Mouse (Mus musculus) adrenal gland, postnatal 10 days (tissue): ENCODE measurements around the gene Gal. TPM values are rescaled to one million over a fixed set of nuclear protein-coding genes. Genes with fewer than 3 reads are reported as not detected.

Source experiments
- DNase-seq: peaks from one replicate; pipeline ENCODE4 v3.0.0; 2021; ENCODE audit warnings: mixed read lengths
- long read RNA-seq, 2 experiments: library from polyadenylated mRNA; stranded (forward); transcript quantifications; one replicate each; pipeline ENCODE4 v2.0.0; 2021
- total RNA-seq, 2 experiments: library from RNA; stranded (reverse); gene quantifications; 2 replicates each; pipeline ENCODE4 v1.2.3; 2021

Gene Gal
- 10 to 100 TPM; 15.8 to 18.0 TPM for total RNA-seq
- long read RNA-seq, experiment 1, transcript Gal-202 (6 exons, 788 nt) = major isoform, 26 of 28 reads
- long read RNA-seq, experiment 1, partial matches to known transcripts = 0 of 28 reads
- long read RNA-seq, experiment 1, other reads (novel, unspliced or antisense) = 1 of 28 reads
- long read RNA-seq, experiment 2, transcript Gal-202 (6 exons, 788 nt) = major isoform, 19 of 20 reads
- long read RNA-seq, experiment 2, partial matches to known transcripts = 0 of 20 reads
- long read RNA-seq, experiment 2, other reads (novel, unspliced or antisense) = 1 of 20 reads

DNA sequence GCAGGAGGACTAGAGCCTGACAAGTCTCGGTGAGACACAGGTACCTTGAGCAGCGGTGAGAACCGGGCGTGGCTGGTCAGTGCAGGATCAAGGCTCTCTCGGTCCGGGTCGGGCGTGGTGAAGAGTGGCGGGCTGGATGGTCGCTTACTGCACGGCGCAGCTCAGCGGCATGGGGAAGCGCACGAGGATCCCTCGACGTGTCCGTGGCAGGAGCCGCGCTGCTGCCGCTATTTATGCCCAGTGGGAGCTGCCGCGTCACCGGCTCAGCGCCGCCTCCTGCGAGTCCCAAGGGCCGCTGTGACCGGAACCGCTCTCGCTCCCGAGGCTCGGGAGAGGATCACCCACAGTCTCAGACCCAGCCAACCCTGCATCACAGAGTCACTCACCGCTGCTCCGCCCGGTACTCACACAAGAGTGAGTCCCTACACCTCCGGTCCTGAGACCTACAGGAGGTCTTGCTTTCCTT, at the start of gene Gal:
Gene Gal (minus strand): TSS at position 277 of the 466 bp plus-strand sequence.
- peak; percentile 60 for DNase-seq

DNA sequence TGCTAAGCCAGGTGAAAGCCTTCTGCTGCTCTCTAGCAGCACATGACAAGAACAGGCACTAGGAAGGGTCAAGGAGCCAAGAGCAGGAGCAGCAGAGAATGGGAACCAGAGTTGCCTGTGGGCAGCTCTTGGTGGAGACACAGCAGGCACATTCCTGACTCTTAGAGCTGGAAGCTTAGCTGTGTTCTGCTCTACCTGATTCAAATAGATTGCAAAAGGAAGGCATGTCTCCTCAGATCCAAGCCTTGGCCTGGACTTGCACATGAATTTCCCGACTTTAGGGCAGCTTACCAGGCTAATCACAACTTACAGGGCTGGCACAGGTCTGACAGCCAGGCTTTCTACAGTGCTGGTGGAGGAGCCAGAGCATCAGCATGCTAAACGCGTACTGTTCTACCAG, 45.6 kb upstream of the Gal start:
- DNase-seq = no peak

DNA sequence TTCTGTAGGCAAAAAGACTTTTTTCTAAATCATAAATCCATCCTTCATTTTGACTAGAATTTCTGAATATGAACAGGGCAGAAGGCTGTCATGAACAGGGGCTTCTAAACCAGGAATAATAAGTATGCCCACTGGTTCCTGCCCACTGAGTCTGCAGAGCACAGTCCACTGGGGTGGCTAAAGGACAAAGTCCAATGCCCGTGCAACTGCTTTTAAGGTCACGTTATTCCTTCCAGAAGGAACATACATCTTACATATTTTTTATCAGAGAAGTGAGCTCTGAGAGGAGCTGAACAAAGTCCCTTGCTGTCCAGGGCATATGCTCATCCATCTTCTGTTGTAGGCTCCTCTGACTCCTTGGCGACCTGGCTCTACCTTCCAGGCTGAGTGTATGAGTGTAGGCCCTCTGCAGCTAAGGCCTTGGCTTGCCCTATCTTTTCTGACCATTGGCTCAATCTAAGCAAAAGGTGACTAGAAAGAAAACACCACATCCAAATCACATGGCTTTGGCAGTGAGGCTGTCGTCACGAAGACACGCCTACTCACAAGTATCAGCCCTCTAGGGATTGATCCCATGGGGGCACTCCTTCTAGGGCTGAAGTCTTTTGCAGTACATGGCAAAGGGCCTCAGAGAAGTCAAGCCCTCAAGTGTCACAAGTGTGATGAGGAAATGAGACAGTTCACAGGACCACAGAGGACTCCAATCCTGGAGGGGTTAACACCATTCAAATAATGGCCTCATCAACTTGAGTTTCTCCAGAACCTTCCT, 44.2 kb upstream of the Gal start:
- DNase-seq = peak; percentile 74

DNA sequence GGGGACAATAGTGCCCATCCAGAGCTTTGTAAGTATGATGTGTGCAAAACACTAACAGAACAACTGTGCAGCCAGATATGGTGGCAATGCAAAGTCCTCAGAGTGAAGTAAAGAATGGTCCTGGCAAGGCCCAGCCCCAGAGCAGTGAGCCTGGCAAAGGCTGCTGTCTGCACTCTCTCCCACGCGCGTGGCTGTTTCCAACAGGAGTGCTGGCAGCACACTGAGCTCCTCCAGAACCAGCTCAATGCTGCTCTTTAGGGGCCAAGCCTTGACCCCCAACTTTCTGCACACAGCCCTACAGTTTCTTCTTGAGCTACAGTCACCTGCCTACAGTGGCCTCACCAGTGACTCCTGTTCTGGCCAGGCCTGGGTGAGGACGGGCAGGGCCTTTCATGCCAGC, 43.4 kb upstream of the Gal start:
- no peak for DNase-seq

DNA sequence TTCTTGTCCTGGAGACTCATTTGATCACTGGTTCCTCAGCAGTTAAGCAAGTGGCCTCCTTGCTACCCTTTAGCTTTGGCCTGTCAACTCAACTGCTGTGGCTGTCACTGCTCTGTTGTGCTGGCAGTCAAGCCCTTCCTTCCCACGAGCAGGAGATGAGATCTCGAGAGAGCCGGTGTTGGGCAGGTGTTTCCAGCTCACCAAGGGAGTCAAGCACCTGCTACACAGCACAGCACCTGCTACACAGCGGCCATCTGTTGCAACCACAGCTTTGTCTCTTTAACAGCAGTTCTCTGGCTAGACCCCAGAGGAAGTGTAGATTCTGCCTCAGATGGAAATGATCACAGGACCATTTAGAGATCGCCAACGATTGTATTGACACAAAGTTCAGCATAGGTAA, 37.3 kb upstream of the Gal start:
- no peak for DNase-seq

DNA sequence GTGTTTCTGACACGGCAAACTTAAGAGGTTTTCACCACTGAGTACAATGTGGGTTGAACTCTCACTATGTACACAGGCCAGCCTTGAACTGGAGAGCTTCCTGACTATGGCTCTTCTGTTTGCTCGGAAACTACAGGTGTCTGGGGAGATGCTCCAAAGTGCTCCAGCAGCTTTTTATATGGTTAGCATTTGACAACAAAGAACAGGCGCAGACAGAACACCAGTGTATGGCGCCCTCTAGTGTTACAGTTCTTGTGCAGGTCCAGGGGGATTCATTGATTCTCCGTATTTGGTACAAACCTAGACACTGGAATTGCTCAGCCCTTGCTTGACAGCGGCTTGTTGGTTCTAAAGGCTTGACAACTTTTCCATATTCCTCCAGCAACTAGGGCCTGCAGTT, 36.8 kb upstream of the Gal start:
- DNase-seq = peak; percentile 75

DNA sequence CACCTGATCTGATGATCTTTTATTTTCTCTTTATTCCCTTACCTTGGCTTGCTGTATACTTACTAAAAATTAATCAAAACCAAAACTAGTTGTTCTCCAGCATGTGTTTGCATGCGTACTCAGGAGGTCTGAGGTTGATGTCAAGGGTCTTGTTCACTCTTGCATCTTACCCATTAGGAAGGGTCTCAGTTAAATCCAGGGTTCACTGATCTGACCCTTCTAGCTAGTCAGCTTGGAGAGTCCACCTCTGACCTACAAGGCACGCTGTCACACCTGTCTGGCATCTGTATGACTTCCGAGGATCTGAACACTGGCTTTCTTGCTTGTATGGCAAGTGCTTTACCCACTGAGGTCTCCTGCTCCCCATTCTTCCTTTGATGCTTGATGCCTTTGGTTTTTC, 36.4 kb upstream of the Gal start:
- DNase-seq = no peak

DNA sequence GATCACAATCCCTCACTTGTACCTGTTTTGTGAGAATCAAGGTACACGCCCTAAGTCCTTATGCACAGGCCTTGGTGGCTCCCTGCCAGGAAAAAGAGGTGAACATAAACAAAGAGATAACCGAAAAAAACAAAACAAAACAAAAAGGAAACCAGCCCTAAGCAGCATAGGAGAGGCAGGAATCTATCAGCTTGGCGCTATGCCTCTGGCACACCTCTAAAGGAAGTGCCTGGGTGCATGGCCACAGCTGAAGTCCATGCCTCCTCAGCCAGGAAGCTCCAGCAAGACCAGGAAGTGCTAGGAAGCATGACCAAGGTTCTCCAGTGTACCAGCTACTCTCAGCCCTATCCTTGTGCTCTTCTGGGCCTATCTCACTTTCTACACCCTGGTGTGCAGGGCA, 34.9 kb upstream of the Gal start:
- no peak for DNase-seq

DNA sequence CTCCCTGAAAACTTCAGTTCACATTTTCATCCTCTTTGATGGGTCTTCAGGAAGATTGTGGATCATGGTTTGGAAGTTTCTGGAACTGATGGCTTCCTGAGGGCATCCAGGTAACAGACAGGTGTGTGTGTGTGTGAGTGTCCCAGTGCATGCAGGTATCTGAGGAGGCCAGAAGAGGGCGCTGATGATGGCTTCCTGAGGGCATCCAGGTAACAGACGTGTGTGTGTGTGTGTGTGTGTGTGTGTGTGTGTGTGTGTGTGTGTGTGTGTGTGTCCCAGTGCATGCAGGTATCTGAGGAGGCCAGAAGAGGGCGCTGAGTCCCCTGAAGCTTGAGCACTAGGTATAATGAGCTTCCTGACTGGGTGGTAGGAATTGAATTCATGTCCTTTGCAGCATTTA, 33.0 kb upstream of the Gal start:
- DNase-seq = no peak

DNA sequence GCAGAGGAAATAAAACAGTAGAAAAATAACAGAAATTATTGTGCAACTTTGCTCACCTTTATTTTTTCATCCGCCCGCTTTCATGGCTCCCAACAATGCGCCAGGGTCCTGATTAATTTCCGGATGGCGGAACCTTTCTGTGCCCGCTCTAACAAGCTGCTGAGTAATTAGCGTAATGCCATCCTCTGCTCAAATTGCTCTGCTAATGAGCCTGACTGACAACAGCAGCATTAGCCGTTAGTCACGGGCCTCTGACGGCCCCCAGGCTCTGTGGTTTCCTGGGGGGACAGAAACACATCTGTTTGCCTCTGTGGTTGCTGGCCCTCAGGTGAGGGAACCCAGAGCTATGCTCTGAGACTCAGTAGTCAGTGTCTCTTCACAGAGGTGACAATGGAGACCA, 26.7 kb upstream of the Gal start:
- no peak for DNase-seq

DNA sequence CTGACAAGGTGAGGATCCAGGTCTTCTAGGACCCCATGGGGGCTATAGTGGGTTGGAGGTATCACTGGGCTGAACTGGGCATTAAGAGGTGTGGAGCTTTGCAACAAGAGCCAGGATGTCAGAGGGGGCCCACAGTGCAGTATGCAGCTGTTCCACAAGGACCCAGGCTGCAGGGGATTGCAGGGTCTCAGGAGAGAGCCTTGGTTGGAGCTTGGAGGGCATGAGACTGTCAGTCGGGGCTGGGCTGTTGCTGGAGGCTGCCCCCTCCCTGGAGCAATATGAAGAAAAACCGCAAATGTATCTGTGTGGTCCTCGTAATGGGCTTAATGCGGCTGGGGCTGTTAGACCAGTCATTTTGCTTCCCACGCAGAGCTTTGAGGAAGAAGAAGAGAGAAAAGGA, 26.3 kb upstream of the Gal start:
- DNase-seq = no peak

DNA sequence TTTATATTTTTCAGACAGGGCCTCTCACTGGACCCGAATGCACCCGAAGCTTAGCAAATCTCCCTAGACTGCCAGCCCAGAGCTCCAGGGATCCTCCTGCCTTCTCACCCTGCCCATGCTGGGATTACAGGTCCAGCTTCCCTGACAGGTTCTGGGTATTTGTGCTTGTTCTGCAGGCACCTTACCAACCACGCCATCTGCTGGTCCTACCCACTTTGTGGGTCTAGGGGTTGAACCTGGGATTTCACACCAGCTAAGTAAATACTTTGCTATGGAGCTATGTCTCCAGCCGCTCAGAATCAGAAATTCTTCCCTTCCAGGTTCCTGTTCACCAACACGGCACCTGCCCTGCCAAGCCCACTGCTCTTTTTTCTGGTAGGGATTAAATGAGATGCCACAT, 23.6 kb upstream of the Gal start:
- no peak for DNase-seq

DNA sequence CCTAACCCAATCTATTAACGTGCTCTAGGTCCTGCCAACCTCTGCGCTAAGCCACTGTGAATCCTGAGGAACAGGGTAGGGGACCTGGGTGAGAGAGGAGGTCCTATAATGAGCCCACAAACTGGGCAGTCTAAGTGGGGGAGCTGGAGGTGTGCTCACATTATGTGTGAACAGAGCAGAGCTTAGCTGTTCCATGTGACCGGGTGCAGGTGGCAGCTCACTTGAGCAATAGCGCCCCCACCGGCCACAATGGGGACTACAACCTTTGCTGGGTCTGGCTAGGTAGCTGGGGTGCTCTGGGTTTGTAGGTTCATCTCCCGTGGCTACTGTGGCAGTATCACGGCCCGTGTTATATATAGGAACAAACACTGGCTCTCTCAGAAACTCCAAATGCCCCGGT, 22.5 kb upstream of the Gal start:
- peak; percentile 59 for DNase-seq

DNA sequence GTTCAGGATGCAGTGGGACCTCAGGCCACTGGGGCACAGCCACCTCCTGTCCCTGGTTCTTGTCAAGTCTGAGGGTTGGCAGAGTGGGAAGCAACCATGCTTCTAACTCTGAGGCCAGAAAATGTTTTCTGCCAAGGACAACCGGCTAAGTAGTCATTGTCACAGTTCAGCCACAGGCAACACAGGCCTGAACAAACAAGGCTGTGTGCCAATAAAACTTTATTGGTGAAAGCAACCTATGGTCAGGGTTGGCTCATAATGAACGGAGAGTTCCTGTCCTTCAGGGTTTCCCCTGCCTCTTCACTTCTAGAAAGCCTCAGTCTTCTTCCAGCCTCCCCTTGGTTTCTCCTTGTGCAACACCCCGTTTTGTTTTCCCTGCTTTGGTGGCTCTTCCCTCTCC, 21.5 kb upstream of the Gal start:
- no peak for DNase-seq

DNA sequence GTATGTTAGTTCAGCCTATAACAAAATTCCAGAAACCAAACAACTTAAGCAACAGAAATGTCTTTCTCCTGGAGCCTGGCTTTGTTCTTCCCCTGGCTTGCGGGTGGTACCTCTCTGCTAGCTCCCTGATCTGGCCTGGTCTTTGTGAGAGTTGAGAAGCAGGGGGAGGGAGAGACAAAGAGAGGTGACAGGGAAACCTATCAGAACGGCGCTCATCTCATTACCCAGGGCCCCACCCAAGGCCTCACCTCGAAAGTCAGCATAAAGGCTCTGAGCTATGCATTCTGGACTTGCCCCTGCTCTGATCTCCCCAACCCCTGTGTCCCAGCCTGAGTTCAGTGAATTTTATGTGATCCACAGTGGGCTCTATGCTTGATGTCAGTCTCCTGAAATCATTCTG, 20.3 kb upstream of the Gal start:
- DNase-seq = no peak

DNA sequence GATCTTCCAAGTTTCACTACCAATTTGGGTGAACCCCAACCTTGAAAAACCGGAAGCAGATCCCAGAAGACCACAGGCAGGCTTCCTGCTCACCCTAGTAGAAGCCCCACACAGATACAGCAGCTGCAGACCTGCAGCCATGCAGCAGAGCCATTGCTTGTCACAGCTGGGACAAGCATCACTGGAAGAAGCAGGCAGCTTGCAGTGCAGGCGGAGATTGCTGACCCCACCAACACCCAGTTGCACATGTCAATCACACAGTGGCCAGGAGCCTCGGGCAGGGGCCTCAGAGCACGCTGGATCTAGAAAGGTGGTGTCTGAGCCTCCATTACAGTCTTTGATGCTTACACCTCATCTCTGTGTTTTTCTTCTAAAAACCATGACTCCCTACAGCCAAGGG, 19.8 kb upstream of the Gal start:
- DNase-seq = no peak

DNA sequence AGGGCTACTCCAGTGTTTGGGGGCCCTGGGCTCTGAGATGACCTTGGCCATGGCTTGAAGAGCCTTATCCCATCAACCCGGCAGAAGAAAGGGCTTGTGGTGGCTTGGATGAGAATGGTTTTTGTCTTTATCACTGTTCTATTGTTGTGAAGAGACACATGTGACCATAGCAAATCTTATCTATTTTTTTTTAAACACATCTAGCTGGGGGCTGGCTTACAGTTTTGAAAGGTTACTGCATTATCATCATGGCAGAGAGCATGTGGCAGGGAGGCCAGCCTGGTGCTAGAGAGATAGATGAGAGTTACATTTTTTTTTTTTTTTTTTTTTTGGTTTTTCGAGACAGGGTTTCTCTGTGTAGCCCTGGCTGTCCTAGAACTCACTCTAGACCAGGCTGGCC, 17.6 kb upstream of the Gal start:
- no peak for DNase-seq

DNA sequence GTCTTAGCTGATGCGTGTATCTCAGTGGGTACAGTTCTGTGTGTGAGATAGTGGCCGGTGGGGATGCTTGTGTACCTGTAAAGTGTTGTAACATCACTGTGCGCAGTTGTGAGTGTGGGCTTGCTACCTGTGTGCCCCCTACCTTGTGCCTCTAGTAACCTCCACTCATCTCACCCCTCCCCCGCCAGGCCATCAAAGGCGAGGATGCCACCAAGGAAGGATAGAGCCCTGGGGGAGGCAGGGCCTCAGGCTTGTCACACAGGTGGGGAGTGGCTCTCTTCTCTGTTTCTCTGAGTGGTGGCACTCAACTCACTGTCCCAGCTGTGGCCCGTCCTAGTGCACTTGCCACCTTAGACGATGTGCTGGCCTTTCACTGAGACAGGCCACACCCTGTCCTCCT, 16.7 kb upstream of the Gal start:
- DNase-seq = no peak

DNA sequence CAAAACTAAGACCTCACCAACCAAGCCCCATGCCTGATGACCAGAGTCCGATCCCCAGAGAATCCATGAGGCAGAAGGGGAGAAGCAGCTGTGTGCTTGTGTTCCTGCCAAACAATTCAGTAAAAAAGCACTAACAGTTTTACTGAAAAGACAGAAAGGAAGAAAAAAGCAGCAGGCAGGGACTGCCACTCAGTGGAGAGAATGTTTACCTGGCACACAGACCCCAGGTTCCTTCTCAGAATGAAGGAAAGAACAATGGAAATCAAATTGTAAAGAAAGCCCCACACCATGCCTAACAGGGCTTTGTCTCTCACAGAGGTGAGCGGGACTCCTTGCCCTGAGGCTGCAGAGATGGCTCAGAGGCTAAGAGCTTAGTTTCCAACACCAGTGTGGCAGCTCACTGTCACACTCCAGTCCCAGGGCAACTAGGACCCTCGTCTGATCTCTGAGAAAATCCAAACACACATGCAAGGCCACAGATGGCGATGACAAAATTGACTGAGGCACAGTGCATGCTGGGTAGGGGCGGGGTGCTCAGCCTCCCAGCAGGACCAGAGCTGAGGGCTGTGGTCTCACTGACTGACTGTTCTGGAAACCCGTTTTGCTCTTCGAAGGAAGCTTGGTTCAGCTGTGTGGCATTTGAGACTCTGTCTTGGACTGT, 14.9 kb upstream of the Gal start:
- no peak for DNase-seq

DNA sequence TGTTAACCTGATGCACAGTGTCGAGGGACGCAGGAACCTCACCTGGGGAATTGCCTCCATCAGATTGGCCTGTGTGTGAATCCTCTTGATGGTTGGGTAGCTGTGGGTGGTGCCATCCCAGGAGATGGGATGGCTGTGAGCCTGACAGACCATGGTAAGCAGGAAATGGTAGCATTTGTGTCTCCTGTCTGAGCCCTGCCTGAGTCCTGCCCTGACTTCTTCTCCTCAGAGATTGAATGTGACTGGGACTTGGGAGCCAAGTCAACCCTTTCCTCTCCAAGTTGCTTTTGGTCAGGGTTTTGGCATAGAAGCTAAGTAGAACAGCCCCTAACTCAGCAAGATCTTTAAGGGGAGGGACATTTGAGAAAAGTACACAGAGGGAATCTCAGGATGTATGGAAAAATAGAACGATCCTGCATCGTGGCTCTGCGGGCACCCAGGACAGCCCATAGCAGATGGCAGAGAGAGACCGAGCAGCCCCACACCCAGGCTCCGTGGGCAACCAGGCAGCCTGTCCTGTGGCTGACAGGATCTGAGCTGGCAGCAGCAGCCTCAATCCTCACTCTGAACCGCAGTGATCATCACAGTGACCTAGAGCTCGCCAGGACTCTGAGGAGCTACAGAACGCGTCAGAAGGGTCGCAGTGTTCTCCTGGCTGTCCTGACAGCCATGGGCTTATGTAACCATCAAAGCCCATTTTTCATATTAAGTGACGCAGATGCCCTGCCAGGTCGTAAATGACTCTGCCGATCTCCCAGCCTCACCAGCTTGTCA, 13.9 kb upstream of the Gal start:
- no peak for DNase-seq

DNA sequence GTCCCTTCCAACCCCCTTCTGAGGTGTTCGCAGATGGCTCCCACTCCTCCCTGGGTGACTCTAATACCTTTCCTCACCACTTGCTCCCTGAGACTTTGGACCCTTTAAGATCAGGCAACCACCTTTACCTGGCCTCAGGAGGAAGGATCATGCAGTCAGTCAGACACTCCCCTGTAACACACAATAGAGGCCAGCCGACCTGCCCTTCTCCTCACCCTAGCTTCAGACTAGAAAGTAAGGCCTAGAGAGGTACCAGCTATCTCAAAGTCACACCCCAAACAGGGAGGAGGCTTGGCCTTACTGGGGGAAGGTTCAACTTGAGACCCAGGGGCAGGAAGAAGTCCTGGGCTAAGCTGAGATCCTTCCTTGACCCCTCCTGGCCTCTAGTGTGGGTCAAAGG, 9.9 kb upstream of the Gal start:
- DNase-seq = no peak

DNA sequence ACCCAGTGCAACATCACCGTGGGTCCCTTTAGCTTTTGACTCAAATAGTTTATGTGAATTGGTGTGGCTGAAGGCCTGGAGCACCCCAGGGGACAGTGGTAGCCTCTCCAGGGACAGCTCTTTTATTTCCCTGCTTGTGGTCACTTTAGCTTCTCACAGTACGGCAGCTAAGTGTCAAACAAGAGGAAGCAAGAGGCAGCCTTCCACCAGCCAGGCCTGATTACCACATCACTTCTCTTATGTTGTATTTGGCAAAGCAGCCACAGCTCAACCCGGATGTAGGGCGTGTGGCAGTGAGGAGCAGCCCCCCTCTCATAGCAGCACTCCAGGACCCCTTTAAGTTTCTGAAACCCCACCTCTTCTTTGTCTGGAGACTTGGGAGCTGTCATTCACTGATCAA, 8.6 kb upstream of the Gal start:
- DNase-seq = no peak

DNA sequence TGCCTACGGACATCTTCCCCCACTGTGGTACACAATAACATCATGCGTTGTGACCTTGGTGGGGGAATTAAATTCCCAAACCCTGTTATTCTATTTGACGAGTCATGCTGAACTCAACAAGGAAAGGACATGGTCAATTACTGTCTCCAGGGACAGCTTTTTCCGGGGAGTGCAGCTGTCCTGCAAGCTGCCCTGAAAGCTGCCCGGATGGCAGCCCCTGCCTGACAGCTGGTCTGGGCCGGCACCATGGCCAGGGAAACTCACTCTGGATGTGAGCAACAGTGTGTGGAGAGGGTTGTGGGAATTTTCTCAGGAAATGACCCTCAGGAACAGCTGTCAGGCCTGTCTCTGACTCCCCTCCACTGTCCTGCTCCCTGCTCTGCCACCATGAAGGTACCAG, 8.1 kb upstream of the Gal start:
- no peak for DNase-seq
